Mouse (Mus musculus) MEL (cell line): ENCODE measurements around the gene Vangl1.

ENCODE experiments used
- CTCF ChIP-seq, 3 experiments: IDR thresholded peaks in 2 of 3; conservative IDR thresholded peaks in 1 of 3; 2 replicates each; pipeline ENCODE4 v1.5.1; 2011 to 2012; ENCODE audit warnings: low read length in 3 of 3, low read depth in 2 of 3, mild to moderate bottlenecking in 2 of 3, improper control_type of control experiment in 1 of 3, inconsistent platforms in 1 of 3, mixed read lengths in 1 of 3, moderate library complexity in 1 of 3; ENCODE audit not compliant: control insufficient read depth in 1 of 3, insufficient read depth in 1 of 3, poor library complexity in 1 of 3, severe bottlenecking in 1 of 3
- ELF1 ChIP-seq: IDR thresholded peaks from 2 replicates; pipeline ENCODE4 v1.6.1; 2014; ENCODE audit warnings: low read depth, mild to moderate bottlenecking, inconsistent platforms, low read length, improper control_type of control experiment, moderate library complexity
- MAX ChIP-seq: IDR thresholded peaks from 2 replicates; pipeline ENCODE4 v1.6.1; 2011; ENCODE audit warnings: low read length, improper control_type of control experiment
- USF1 ChIP-seq: IDR thresholded peaks from 2 replicates; pipeline ENCODE4 v1.6.1; 2014; ENCODE audit warnings: low read depth, mild to moderate bottlenecking, inconsistent platforms, low read length, improper control_type of control experiment, moderate library complexity

GRCm38 (mm10) chr3:102231418-102232134 is 27.1 kb upstream of the Vangl1 start:
- TF ChIP-seq CTCF (IDR thresholded peaks at IDR 0.05 in 2 of 3, conservative IDR thresholded peaks at IDR 0.05 in 1 of 3; ENCODE audit: control insufficient read depth in 1 of 3, insufficient read depth in 1 of 3, low read depth in 2 of 3, low read length in 3 of 3, poor library complexity in 1 of 3, severe bottlenecking in 1 of 3): no peak
- TF ChIP-seq USF1: no peak
- TF ChIP-seq ELF1: no peak
- no peak for TF ChIP-seq MAX
